Mouse (Mus musculus) heart, adult 2 months (tissue): Measurements from ENCODE around the gene Mbnl2.

Experiments
- CTCF ChIP-seq: fragments of 200-600 bp; IDR thresholded peaks from 2 replicates; pipeline ENCODE4 v1.8.1; 2022; ENCODE audit warnings: antibody characterized with exemption, mild to moderate bottlenecking, moderate library complexity
- EP300 ChIP-seq: fragments of 200-500 bp; IDR thresholded peaks from 2 replicates; pipeline ENCODE4 v1.6.1; 2011; ENCODE audit warnings: low read depth, low read length, control low read depth; ENCODE audit not compliant: insufficient read depth
- POLR2A ChIP-seq: fragments of 200-500 bp; IDR thresholded peaks from 2 replicates; pipeline ENCODE4 v1.6.1; 2011; ENCODE audit warnings: mild to moderate bottlenecking, low read depth, low read length, control low read depth; ENCODE audit not compliant: insufficient read depth

GRCm38 (mm10) chr14:120261606-120262005 is 13.9 kb upstream of the Mbnl2 start:
- TF ChIP-seq EP300, result no peak
- no peak for TF ChIP-seq CTCF
- TF ChIP-seq POLR2A, result no peak
